Mouse (Mus musculus) small intestine, adult 2 months (tissue): ENCODE measurements around the gene Flywch2. TPM values are rescaled to one million over a fixed set of nuclear protein-coding genes. Genes with fewer than 3 reads are reported as not detected.

ENCODE experiments used
- H3K27ac ChIP-seq: fragments of 200-500 bp; 2 replicates; pipeline ENCODE4 v1.5.1; 2012; ENCODE audit warnings: low read depth, low read length, control low read depth, inconsistent platforms; ENCODE audit not compliant: insufficient read depth
- H3K27me3 ChIP-seq: fragments of 200-500 bp; 2 replicates; pipeline ENCODE4 v1.6.1; 2012; ENCODE audit warnings: mild to moderate bottlenecking, moderate library complexity, low read length, inconsistent platforms; ENCODE audit not compliant: control insufficient read depth, insufficient read depth
- H3K36me3 ChIP-seq: fragments of 200-500 bp; 2 replicates; pipeline ENCODE4 v1.6.1; 2012; ENCODE audit warnings: mild to moderate bottlenecking, low read length, control low read depth, inconsistent platforms; ENCODE audit not compliant: control insufficient read depth, insufficient read depth
- H3K4me1 ChIP-seq: fragments of 200-500 bp; 2 replicates; pipeline ENCODE4 v1.6.1; 2012; ENCODE audit warnings: low read length, inconsistent platforms, mixed read lengths; ENCODE audit not compliant: control insufficient read depth, insufficient read depth, insufficient read length
- H3K4me3 ChIP-seq: fragments of 200-500 bp; 2 replicates; pipeline ENCODE4 v1.5.1; 2012; ENCODE audit warnings: low read depth, mild to moderate bottlenecking, control low read depth, inconsistent platforms, low read length, moderate library complexity
- CTCF ChIP-seq: fragments of 200-500 bp; IDR thresholded peaks from 2 replicates; pipeline ENCODE4 v1.5.1; 2012; ENCODE audit warnings: low read depth, mild to moderate bottlenecking, control low read depth, inconsistent platforms, low read length, moderate library complexity, mixed read lengths; ENCODE audit not compliant: insufficient replicate concordance, insufficient read length; ENCODE audit errors: extremely low read depth
- POLR2A ChIP-seq: fragments of 200-500 bp; IDR thresholded peaks from 2 replicates; pipeline ENCODE4 v1.6.1; 2012; ENCODE audit warnings: low read depth, mild to moderate bottlenecking, control low read depth, inconsistent platforms, low read length, moderate library complexity
- WGBS: fragments of 180-500 bp; shearing (Covaris S2); methylation state at CpG from one replicate; pipeline ENCODE4 v1.1.7; 2018; 5-methylcytosine and 5-hydroxymethylcytosine counted together
- polyA plus RNA-seq: library from polyadenylated mRNA; depleted of rRNA; stranded (reverse); fragments of >200 nt; gene quantifications from 2 replicates; pipeline ENCODE4 v1.2.3, GENCODE M21; 2012; rRNA removed

Gene Flywch2
- 6.3 and 6.6 TPM in 2 replicates for polyA plus RNA-seq

- Histone ChIP-seq H3K27me3 (no peaks in the 10 kb centered on the region), H3K4me3 (peak within 1 kb of the TSS; percentile 74), H3K4me1 (peaks cover 17% of the 10 kb centered on the region; the same call in 1 of the 2 replicates), H3K36me3 (no peaks in the 10 kb centered on the region), H3K27ac (no peak within 1 kb of the TSS)
- TF ChIP-seq CTCF (no peak), POLR2A (no peak)
- WGBS = 4% methylated on average over 43 of the region's 43 CpGs
Measured at GRCm38 (mm10) chr17:23785561-23786471, at the start of gene Flywch2. Gene Flywch2 (minus strand): TSS chr17:23786081.

- TF ChIP-seq CTCF (no peak), POLR2A (no peak)
- H3K4me3 ChIP-seq = no peak overlapping the region
- H3K4me1 ChIP-seq = peaks cover 4% of the 10 kb centered on the region; the same call in 1 of the 2 replicates
- H3K36me3 ChIP-seq = peaks cover 3% of the 10 kb centered on the region
- no peak overlapping the region for H3K27ac ChIP-seq
- 95% methylated on average over 1 of the region's 1 CpGs for WGBS
- H3K27me3 ChIP-seq = no peaks in the 10 kb centered on the region
Measured at GRCm38 (mm10) chr17:23831201-23831600, 45.3 kb upstream of the Flywch2 start.

GRCm38 (mm10) chr17:23829064-23829619 is 43.3 kb upstream of the Flywch2 start, which contains the start of gene Elob:
Gene Elob (minus strand): TSS chr17:23829136.
- Histone ChIP-seq H3K36me3 (peaks cover 20% of the 10 kb centered on the region), H3K27ac (peak within 1 kb of the TSS; percentile 99), H3K4me3 (peak within 1 kb of the TSS; percentile 99), H3K27me3 (no peaks in the 10 kb centered on the region), H3K4me1 (peaks cover 4% of the 10 kb centered on the region; the same call in 1 of the 2 replicates)
- WGBS = under 1% methylated on average over 42 of the region's 42 CpGs
- TF ChIP-seq POLR2A (peak; percentile 27; the same call in 1 of the 2 replicates), CTCF (peak; percentile 84; the same call in 1 of the 2 replicates)

GRCm38 (mm10) chr17:23828271-23829001 is 42.6 kb upstream of the Flywch2 start:
- 1% methylated on average over 47 of the region's 47 CpGs for WGBS
- H3K27me3 ChIP-seq = no peaks in the 10 kb centered on the region
- TF ChIP-seq CTCF (no peak), POLR2A (no peak)
- peaks cover 4% of the 10 kb centered on the region; the same call in 1 of the 2 replicates for H3K4me1 ChIP-seq
- peaks cover 27% of the 10 kb centered on the region for H3K36me3 ChIP-seq
- H3K4me3 ChIP-seq = peak overlapping the region; percentile 99
- H3K27ac ChIP-seq = peak overlapping the region; percentile 23

- 73% methylated on average over 4 of the region's 4 CpGs for WGBS
- TF ChIP-seq POLR2A = no peak
- no peak for TF ChIP-seq CTCF
- no peak overlapping the region for H3K27ac ChIP-seq
- no peaks in the 10 kb centered on the region for H3K27me3 ChIP-seq
- H3K4me1 ChIP-seq = peaks cover 4% of the 10 kb centered on the region; the same call in 1 of the 2 replicates
- H3K36me3 ChIP-seq = peaks cover 53% of the 10 kb centered on the region
- no peak overlapping the region for H3K4me3 ChIP-seq
Measured at GRCm38 (mm10) chr17:23825591-23825990, 39.7 kb upstream of the Flywch2 start.

- 91% methylated on average over 12 of the region's 12 CpGs for WGBS
Measured at GRCm38 (mm10) chr17:23823614-23824013, 37.7 kb upstream of the Flywch2 start.

More at GRCm38 (mm10) chr17:23823614-23824013, 37.7 kb upstream of the Flywch2 start:
- no peaks in the 10 kb centered on the region for H3K27me3 ChIP-seq
- H3K4me3 ChIP-seq = no peak overlapping the region
- TF ChIP-seq CTCF (no peak), POLR2A (no peak)
- no peak overlapping the region for H3K27ac ChIP-seq
- peaks cover 73% of the 10 kb centered on the region for H3K36me3 ChIP-seq
- peaks cover 4% of the 10 kb centered on the region; the same call in 1 of the 2 replicates for H3K4me1 ChIP-seq
